Mouse (Mus musculus): ENCODE data around the gene Slu7.

Slu7 gene

DNA sequence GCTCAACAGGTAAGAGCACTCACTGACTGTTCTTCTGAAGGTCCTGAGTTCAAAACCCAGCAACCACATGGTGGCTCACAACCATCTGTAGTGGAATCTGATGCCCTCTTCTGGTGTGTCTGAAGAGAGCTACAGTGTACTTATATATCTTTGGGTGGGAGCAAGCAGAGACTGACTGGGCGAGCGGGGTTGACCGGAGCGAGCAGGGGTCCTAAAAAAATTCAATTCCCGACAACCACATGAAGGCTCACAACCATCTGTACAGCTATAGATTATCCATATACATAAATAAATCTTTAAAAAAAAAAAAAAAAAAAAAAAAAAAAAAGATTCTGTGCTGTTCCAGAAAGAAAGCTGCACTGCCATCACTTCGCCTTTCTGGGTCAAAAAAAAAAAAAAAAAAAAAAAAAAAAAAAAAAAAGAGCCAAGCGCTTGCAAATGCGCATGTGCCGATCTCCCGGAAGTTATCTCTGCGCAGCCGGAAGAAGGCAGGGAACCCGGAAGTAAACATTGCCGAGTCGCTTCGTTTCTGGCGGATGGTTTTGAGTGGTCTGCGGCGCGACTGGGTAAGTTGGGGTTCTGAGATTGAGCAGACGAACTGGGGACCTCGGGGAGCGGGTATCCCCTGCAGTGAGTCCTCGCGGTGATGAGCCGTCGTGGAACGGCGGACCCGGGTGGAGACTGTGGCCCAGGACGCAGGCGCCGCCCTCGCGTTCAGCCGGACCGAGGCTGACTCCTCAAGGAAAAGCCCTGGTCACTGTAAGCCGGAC is at the start of gene Slu7:
TSS of gene Slu7 (plus strand) at position 491 of the 770 bp plus-strand sequence.
- DNase-seq, result peak; percentile 97

DNA sequence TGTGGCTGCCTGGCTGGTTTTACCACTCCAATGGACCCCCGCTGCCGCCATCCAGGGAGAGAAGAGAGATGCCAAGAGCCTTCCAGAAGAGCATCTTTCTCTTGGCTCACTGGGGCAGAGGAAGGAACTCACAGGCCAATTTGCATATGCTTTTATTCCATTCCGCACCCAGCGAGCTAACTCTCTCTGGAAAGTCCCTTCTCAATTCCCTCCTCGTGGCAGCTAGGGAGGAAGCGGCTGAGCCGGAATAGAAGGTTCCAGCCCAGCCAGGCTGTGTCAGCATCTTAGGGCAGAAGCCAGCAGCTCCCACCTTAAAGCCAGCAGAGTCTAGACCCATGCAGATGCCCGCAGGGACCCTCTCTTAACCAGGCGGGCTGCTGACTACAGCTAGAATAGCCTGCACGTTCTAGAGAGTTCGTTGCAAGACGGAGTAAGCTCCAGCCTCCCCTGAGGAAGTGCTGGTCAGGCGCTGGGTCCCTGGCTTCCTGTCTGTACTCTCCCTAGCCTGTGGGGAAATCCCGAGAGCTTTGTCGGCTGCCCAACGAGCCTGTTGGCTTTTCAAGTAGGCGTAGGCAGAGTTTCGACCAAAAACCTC is 48.4 kb upstream of the Slu7 start:
- peak; percentile 98 for DNase-seq

DNA sequence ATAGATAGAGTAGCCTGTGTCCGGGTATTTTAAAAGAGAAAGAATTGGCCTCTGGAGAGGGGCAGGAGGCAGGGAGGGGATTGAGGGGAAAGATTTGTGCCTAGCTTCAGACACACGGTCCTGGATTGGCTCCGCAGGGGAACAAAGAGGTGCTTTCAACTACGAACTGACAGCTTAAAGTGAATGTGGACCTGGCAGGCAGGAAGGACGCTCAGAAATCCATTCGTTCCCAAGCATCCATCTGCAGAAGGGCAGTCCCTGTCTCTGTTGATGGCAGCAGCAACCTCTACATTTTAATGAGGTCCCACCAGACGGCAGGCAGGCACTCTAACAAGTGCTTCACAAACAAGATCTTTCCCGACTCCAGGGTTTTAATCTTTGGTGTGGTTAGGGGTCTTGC is 47.8 kb upstream of the Slu7 start:
- DNase-seq, result peak; percentile 84

DNA sequence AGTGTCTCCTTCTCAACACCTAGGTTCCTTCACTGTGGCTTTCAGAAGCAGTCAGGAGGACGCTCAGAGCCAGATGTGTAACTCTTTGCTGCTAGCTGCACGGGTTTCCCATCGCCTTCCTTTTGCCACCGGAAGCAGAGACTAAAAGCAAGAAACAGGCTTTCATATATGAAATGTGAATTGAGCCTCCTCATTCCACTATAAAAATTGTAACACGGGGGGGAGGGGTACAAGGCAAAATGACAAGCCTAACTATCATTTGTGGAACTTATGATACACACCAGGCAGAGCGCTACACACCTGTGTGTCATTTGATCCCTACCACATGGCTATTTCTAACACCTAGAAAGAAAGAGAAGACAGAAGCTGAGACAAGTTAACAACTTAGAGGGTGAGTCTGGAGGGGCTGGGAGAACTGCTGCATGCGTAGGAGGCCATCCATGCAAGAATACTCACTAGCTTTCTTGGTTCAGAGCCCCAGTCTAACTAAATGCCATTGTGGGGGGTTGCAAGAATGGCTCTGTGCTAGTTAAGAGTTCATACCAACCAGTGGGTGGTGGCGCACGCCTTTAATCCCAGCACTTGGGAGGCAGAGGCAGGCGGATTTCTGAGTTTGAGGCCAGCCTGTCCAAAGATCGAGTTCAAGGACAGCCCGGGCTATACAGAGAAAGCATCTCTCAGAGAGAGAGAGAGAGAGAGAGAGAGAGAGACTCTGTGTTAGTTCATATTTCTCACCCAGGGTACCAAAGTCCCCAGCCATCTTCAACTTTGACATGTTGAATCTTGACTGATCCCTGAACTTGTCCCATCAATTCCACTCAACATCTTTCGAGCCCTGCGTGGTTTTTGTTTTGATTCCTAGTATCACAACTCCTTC is 46.3 kb upstream of the Slu7 start:
- peak; percentile 71 for DNase-seq

DNA sequence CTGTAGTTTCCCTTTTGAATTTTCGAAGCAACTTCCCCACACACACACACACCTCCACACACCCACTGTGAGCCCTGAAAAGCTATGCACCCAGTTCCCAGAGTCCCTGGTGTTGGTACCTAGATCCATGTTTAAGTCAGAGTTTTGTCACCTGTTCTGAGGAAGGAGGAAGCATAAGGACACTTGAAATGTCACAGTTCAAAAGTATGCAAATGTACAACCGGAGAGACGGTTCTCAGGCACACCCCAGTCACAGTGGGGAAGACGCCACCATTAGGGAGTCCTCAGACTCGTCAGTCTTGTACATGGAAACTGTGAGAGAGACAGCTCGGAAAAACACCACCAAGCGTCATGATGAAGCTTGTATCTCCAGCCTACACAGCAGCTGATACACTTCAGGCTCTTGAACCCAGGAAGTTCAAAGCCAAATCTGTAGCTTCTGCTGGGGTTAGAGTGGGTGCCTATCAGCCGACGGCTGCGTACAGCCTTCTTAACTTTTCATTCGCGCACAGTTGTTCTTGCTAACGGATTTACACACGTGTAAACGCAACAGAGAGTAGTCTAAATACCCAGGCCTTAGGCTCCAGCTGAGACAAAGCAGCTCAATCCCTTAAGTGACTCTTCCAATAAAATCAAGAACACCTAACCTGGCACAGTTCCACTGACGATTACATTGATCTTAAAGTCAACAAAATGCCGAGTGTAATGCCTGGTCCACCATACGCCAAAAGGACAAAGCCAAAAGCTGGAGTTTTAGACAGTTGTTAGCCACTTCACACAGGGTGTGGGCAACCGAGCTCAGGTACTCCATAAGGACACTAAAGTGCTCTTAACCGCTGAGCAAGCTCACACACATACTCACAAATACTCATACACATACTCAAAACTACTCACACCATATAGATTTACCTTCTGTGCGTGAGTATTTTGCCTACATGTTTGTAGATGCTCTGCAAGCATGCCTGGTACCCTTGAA is 45.1 kb upstream of the Slu7 start:
- peak; percentile 66 for DNase-seq

DNA sequence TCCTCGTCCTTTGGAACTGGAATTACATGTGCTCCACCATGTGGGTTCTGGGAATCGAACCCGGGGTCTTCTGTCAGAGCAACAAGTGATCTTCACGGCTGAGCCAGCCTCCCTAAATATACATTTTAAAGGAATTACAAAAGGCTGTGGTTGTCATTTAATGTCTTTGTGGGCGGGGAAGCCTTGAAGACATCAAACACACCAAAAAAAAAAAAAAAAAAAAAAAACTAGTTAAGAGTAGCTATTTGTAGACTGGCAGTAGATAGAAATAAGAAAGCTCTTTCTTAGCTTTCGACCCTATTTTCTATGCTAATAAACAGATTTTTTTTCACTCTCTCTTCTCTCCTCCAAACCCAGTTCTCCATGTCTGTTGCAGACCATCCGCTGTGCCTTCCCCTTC is 44.4 kb upstream of the Slu7 start:
- DNase-seq, result peak; percentile 43

DNA sequence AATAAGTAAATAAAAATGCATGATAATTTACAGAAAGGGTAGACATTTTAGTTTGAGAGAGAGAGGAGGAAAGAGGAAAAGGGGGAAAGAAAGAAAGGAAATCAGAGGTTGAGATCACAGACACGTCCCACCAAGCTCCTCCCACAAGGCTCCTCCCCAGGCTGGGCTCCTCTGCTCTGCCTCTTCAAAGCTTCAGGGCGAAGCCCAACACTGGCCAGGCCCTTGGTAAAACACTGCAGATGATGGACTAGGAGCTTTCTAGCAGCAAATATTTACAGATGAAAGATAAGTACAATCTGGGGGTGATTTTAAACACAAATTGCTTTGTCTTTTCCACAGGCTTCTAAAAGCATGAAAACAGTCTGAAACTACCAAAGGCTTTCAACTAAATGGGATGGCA is 40.8 kb upstream of the Slu7 start:
- peak; percentile 77 for DNase-seq

DNA sequence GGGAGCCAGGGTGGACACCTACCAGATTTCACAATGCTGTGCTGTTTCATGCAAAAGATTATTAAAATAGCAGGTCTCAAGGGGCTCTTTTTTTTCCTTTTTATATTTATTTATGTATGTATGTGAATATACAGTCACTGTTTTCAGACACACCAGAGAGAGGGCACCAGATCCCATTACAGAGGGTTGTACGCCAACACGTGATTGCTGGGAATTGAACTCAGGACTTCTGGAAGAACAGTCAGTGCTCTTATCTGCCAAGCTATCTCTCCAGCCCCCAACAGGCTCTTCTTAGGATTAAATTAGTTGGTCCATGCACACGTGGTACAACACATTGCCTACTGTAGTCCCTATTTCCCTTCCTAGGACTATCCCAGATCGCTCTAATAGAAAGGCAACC is 40.2 kb upstream of the Slu7 start:
- peak; percentile 40 for DNase-seq

DNA sequence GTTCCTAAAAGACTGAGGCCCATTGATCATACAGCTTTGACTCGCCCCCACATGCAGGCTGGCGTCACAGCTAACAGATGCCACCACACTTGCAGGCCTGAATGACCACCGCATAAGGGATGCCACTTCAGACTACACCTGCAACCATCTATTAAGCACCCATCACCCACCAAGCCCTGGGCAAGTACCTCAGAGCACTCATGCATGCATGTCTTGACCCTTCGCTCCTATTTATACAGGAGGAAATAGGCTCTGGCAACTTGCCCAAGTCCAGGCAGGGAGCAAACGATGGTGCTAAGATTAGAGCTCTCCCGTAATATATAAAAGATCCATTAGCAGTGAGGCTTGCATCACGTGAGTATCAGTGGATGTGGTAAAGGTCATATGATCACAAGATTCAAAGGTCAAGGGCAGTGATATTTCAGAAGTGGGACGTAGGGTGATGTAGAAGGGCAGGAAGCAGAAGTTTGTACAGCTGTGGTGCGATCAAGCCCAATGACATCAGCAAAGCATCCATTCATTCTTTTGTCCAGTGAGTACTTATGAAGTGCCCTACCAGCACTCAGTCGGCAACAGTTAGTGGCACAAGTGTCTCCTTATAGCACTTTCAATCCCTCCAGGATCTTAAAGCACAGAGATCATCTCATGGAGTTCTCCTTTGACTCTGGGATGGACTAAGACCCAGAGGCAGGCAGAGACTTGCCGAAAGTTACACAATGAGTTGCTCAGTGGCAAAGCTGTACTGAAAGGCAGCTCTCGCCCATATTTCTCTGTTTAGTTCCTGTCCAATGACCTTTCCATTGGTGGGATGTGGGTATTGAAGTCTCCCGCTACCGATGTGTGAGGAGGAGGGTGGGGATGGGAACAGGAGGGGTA is 38.2 kb upstream of the Slu7 start:
- DNase-seq, result peak; percentile 85

DNA sequence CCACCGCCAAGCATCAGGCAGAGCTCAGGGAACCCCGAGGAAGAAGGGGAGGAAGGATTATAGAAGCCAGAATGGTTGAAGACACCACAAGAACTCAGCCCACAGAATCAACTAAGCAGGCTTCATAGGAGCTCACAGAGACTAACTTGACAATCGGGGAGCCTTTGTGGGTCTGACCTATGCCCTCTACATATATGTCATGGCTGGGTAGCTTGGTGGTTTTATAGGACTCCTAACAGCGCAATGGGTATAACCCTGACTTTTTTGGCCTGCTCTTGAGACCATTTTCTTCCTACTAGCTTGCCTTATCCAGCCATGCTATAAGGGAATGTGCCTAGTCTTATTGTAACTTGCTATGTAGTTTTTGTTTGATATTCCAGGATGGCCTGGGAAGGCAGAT is 37.3 kb upstream of the Slu7 start:
- DNase-seq, result peak; percentile 59

DNA sequence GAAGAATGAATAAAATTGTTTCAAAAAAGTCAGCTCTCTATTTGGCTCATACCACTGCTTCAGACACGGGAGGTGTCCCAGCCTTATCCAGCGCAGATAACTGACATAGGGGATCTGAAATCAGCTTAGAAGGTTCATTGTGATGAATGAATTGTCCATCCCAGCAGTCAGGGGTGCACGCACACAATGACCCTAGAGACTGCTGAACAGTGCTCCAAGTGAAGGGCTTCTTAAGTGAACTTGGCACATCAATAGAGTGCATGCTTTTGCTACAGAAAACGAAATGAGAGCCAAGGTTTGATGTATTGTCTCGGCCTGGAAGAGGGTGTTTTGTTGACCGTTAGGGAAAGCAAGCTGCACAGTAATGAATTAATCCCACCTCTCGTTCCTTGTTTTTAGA is 36.9 kb upstream of the Slu7 start:
- no peak for DNase-seq

DNA sequence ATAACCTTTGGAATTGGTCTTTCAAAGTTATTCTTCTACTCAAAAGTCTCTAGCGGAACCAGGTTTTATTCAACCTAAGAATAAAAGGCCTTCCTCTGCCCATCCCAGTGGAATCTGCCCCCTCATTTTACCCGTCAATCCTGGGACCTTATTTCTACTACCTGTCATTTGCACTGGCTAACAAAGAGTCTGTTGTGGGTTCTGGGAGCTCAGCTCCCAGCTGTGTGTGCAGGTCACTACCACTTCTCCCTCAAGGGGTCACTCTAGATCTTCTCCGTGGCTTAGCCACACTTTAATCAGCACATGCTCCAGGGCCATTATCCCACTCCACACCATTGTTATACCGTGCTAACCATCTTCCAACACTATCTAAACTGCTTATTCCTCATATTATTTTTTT is 34.2 kb upstream of the Slu7 start:
- DNase-seq, result peak; percentile 62

DNA sequence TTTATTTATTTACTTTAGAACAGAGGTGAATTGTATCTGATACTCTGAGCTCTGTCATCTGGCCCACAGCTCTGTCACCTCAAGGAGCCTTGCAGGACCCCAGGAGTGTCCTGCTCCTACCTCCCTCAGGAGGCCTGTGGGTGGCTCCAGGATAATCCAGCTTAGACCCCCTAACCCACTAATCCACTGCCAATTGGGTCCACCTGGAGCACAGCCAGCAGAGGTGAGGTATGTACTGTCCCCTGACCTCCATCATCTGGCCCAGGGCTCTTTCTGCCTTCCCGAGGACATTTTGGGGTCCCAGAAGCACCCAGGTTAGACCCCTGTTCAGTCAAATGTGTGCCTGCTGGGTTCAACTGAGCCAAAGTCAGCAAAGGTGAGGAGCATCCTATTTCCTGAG is 33.4 kb upstream of the Slu7 start:
- DNase-seq, result peak; percentile 73

DNA sequence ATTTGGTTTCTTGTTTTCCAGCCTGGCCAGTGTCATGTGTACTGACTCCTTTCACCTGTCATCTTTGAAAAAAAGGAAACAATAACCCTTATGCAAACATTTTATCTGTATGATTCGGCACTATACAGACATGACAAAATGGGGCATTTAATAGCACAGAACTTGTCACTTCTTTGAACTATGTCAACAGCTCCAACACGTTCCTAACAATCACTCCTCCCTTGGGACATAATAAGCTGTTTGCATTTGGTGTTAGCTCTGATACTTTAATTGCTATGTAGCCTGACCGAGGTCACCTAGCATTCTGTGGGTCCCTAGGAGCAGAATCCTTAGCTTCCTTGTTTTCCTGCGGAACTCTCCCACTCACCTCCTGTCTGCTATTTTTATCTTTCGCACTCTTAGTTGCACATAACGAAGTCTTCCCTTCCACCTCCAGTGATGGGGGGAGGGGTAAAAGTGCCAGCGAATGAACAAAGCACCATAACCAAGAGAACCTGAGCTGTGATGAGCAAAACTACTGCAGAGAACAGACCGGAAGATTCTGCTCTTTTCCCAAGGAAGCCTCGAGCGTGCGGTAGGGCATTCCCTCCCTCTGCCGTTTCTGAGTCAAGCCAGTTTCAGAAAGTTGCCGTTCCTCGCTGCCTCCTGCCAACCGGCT is 29.3 kb upstream of the Slu7 start:
- DNase-seq, result peak; percentile 74

DNA sequence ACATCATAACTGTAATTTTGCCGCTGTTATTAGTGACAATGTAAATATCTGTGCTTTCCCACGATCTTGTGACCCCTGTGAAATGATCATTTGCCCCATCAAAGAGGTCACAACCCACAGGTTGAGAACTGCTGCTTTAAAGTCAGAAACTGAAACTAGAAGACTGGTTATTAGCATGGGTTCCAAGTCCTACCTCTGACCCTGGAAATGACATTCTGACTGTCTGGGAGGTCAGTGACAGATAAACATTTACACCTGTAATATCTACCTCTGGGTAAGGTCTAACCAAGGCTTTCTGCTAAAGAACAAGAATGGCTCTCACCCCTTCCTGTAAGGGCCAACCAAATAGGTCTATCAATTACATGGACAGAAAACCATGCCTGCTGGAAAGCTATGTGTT is 24.7 kb upstream of the Slu7 start:
- DNase-seq, result peak; percentile 15

DNA sequence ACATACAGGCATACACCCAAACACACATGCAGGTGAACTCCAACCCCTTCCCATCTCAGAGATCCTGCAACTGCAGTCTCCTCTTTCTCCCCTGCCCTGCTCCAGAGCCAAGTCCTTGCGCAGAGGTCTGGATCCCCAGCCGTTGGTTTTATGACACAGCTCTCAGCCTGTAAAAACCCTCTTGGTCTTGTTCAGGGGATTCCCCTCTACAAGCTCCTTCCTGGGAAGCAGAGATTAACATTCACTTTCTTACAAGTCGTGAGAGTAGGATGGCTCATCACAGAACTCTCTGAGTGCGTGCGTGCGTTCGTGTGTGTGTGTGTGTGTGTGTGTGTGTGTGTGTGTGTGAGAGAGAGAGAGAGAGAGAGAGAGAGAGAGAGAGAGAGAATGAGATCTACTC is 23.3 kb upstream of the Slu7 start:
- DNase-seq, result no peak

DNA sequence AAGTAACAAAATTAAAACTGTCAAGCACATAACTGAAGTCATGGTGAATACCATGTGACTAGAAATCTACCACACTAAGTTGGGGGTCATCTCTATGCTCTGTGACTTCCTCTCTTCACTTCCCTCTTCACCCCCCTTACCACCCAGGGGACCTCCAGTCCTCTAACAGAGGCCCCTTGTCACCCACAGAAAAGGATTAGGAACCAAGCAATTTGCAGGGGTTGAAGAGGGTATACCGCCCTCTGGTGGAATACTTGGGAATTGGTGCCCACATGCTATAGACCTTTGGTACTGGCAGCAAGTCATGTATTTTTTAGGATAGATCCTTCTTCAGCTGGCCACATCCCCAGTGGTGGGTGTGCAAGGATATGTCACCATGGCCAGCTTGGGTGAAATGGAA is 22.1 kb upstream of the Slu7 start:
- peak; percentile 95 for DNase-seq

DNA sequence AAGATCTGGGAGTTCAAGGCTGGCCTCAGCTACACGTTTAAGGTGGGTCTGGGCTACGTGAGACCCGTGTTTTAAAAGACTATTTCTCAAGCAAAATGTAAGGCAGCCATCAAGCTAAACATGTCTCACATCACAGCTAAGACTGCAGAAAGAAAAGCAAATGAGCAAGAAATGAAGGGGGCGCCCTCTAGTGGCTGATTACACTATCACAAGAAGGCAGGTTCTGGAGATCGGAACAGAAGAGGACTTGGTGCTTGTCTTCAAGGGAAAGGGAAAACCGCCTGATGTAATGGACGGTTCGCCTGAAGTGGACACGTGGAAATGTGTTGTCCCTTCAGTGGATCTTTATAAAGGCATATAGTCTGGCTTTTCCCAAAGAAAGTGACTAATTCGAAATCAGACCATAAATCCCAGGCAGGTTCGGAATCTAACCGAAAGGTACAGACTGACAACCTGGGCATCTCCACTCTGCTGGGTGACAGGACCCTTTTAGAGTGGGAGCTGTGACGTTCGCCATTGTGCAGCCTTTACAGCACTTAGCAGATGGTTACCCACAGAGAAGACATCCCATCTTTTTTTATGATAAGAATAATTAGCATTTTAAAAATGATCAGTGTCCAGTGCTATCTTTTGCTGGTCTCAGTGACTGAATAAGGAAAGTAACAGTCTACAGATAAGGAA is 20.6 kb upstream of the Slu7 start:
- peak; percentile 82 for DNase-seq

DNA sequence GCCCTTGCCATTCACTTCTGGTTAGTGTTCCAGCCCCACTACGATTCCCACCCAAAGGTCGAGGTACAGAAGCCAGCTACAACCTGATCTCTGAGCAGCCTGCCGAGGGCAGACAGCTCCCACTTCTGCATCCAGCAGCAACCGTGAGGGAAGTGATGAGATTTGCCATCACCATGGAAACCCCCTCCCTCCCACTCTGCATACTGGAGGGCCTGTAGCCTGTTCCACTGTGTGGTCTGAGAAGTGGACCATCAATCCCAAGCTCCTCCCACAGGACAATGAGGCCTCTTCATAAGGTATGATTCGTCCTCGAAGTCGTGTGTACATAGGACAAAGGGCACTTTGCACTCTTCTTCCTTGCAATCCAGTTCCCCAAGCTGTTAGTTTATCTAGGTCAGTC is 16.3 kb upstream of the Slu7 start:
- peak; percentile 78 for DNase-seq

DNA sequence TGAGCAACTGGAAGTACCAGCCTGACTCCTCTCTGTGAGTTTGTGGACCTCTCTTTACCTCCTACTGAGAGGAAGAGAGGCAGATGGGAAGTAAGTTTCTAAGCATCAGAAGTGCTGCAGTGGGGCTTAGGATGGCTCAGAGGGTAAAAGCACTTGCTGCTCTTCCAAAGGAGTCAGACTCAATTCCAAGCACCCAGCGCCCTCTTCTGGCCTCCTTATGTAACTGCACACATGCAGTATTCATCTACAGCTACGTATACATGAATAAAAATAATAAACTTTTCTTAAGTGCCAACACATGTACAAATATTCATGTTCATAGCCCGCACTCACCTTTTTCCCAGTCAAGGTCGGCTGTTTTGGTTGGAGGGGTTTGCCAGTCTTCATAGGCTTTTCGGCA is 9.2 kb upstream of the Slu7 start:
- peak; percentile 46 for DNase-seq
